Mouse (Mus musculus): ENCODE data around the gene Dync1i1.

DNA sequence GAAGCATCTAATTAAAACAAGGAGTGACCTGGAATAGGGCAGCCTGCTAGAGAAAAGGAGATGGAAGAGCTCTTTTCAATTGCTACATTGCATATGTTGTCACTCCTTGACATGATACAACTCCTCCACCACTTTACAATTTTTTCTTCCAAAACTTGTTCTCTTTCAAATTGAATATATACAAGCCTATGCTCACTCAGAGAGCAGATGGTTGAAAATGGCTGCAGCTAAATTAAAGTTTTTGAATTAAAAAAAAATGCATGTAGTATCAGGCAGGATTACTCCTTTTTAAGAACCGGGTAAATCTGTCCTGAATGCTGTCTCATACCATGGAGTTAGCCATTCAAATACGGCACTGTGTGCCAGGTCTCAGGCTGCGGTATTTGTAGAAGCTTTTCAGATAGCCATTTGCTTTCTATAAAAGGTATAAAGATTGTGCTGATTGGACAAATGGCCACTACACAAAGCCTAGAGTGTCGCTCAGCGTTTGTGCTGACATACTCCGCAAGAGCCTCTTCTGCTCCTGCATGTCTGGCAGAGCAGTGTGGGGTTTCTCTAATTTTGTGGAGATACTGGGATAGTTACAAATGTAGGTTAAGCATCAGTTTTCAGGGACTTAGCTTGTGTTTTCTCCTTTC is 16.1 kb downstream of the Dync1i1 start:
- TF ChIP-seq CTCF (IDR thresholded peaks at IDR 0.05; ENCODE audit: low read depth): no peak
- TF ChIP-seq EP300 (IDR thresholded peaks at IDR 0.05; ENCODE audit: low read depth): no peak
